Mouse (Mus musculus) spleen, embryonic (tissue): ENCODE results near the gene Slc10a3.
"Not testable (repeated sequence)": the region's sequence is repeated elsewhere in the genome, so short reads cannot be mapped to it uniquely, and the experiment has no call there.

Experiments used
- CTCF ChIA-PET: fragments of 350-600 bp; sonication (Branson Sonifier 250); formaldehyde crosslinking; loops from one replicate; lab custom pipeline; 2022; lab: Charles Lee

The Slc10a3 gene

DNA sequence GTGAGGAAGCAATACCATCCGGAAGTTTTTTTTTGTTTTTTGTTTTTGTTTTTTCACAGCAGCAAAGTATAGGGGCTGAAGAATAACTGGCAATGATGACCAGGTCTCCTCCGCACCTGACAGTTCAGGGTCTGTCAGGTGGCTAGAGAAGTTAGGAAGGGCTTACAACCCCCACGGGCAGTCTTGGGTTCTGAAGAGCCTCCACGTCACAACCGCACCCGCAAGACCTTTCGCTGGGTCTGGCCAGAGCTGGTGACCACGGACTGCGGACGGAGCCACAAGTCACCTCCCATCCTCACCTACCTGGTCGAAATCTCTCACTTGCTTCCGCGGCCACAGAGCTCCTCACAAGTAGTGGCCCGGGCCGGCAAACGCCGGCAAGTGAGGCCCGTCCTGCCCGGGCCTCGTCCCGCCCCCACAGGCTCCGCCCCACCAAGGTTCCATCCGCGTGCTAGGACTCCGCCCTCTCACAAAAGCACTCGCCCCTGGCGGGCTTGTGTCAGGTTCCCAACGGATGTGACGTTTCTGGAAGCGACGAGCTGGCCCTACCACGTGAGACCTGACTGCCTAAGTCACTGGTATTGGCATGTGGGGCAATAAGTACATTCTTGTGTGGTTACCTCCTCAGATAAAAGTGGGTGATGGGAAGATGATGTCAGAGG lies at the start of gene Slc10a3, which contains the start of gene Ubl4a:
TSS of gene Slc10a3 (minus strand) at position 462 of the 662 bp plus-strand sequence.
TSS of gene Ubl4a (minus strand) at position 331 of the 662 bp plus-strand sequence.
- CTCF ChIA-PET: interaction anchor here (0.5 kb wide), 1 partner anchor 19 kb away, joined by 5 read pairs; no protein-coding TSS in a partner anchor

DNA sequence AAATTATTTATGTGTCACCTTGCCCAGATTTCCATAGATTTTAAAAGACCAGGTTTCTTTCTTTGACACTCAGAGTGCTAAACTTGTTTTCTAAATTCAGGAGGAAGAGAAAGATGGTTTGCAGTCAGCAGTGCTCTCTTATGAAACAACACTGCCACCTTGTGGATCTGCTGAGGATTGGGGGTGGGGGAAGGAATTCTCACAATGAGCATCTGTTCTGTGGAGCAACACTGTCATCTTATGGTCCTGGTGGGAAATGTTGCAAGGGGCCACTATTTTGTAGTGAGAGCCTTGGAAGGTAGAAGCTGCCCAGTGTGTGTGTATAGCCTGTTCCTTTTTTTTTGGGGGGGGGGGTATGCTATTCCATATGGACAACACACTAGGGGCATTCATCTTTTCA lies 40.2 kb upstream of the Slc10a3 start:
- CTCF ChIA-PET: interaction anchor here (0.6 kb wide), 1 partner anchor 165 kb away, joined by 8 read pairs; no protein-coding TSS in a partner anchor

DNA sequence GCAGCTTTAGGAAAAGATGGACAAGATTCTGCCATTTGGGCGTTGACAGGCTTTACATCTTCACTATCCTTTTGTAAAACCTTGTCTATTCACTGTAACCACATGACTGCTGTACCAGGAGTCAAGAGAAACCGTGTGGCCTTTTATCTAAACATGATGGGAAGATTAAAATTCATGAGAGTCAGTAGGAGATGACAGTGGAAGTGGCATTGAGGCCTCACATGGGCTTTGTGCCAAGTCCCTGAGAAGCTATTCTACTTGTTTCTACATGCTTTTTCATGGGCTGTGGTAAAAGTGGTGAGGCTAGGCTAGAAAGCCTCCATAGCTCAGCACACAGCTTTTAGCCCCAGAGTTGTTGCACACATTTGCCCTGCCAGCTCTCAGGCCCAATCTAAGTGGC lies 35.2 kb upstream of the Slc10a3 start:
- CTCF ChIA-PET: no interaction called here

DNA sequence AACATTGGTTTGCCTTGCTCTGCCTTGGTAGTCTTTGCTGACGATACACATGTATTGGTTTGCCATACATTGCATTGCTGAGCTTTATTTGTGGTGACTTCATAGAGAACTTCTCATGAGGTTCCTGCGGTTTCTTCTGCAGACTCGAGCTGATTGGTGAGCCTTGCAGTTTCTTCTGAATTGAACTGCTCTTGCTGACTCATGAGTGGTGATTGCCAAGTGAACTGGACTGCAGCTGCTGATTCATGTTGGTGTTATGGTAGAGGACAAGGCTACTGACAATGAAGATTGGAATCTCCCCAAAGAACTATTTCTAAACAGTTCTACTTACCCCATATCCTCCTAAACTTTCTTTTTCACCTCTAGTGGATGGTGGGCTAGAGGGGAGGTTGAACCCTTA lies 27.0 kb upstream of the Slc10a3 start:
- CTCF ChIA-PET: no interaction called here

DNA sequence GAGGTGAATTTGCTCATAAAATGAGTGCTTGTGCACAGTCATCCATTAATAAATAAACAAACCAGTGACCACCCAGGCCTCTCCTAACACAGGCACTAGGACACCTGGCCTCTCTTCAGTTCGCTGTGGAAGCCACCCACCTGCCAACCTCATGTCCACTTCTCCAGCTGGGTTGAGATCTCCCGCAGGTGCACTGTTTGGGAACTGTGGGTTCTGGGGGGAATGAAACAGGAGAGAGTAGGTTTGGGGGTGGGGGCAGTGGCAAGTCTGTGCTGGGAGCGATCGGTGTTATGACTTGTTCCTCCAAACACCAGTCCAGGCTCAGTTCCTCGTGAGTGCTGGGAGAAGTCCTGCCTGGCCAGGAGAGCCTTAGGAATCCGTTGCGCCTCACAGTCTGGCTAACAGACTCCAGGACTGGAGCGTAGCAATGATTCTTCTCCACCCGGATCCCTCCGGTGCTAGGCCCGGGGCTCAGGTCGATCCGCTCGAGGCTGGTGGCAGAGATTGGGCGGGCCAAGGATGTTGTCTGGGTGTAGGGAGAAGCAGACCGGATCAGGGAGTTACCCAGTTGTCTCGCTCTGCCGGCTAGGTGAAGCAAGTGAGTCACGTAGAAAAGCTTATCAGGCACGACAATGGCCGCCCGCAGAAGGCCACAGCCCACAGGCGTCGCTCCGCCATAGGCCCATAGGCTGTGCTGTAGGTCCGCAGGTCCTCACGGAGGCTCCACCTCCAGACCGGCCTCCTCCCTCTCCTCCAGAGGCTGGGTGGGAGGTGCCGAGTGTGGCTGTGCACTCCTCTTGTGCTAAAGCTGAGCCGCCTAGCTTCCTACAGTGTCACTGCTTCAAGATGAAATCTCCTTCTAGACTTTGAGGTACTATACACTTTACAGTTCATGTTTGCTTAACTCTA lies 19.6 kb upstream of the Slc10a3 start, which contains the start of the genes Fam3a and Ikbkg:
TSS of gene Fam3a (minus strand) at position 738 of the 909 bp plus-strand sequence.
TSS of gene Ikbkg (plus strand) at position 756 of the 909 bp plus-strand sequence.
- CTCF ChIA-PET: interaction anchor here (0.7 kb wide), 1 partner anchor 20 kb away, joined by 5 read pairs; the partner anchor contains the start of genes Slc10a3 and Ubl4a

DNA sequence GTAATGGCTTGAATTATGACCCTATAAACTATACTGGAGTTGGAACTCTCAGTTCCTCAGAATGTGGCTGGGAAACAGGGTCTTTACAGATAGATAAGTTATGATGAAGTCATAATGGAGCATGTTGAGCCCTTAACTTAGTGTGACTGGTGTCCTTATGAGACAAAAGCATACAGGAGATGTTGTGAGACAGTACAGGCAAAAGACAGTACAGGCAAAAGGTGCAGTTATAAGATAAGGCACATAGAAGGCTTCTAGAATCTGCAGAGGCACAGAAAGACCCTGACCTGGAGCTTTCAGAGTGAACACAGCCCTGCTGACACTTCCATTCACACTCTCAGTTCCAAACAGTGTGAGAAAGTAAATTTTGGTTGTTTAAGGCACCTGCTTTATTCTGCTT lies 15.0 kb upstream of the Slc10a3 start:
- CTCF ChIA-PET: no interaction called here

DNA sequence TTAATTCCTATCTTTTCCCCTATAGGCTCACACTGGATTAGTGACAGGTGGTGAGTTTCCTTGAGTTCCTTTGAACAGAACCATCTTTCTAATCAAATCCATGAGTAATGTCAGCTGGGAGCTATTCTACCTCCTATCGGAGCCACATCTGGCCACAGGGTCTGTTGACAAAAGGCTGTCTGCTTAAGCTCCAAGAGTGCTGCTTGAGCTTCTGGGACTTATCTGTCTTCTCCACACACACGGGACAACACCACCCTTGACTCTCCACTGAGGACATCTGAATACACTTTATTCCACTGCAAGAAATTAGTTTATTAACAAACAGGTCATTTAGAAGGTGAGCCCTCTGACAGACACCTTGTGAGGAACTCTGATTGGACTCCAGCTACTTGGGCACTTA lies 11.3 kb upstream of the Slc10a3 start:
- CTCF ChIA-PET: no interaction called here

DNA sequence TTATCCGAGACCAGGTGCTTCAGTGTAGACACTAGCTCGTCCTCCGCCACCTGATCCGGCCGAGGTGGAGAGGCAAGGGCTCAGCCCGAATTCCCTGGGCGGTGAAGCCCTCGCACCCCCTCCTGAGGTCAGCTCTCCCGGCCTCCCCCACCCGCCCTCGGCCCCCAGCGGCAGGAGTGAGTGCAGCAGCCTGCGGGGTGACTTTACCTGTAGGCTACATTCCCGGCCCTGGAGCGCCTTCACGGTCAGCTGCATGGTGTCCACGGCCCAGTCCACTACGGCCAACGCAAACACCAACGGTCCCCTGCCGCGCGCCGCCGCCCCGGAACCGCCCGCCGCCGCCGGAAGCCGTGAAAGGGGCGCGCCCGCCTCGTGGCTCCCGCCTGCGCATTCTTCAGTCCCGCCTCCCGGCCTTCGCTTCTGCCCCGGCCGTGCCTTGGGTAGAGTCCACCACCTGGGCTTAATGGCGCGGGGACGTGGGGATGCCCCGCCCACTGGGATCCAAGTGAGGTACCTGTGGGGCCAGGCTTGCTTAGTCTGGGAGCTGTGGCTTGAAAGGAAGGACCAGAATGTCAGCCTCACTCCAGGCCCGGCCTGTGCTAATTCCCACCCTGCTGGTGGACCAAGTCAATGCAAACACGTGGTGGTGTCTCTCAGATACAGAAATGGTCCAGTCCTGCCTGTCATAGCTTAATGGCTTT lies 4.8 kb downstream of the Slc10a3 start:
- CTCF ChIA-PET: interaction anchor here (0.6 kb wide), 1 partner anchor 419 kb away, joined by 5 read pairs; no protein-coding TSS in a partner anchor

DNA sequence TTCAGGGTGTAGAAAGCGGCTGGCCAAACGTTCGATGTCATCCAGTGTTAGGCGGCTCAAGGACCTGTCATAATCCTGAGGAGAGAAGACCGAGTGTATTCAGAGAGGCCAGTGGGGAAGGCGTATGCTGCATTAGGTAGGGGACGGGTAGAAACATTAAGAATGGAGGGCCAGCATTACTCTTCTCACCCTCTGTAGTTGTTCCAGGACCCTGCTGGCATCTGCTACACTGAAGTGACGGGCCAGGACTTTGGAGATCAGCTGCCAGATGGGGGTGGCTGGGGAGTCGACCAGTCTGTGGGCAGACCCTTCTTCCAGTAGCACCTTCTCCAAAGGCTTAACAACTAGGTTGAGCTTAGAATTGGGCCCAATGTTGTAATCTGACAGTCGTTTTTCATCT lies 5.6 kb downstream of the Slc10a3 start:
- CTCF ChIA-PET: interaction anchor here (0.6 kb wide), 1 partner anchor 466 kb away, joined by 4 read pairs; no protein-coding TSS in a partner anchor

DNA sequence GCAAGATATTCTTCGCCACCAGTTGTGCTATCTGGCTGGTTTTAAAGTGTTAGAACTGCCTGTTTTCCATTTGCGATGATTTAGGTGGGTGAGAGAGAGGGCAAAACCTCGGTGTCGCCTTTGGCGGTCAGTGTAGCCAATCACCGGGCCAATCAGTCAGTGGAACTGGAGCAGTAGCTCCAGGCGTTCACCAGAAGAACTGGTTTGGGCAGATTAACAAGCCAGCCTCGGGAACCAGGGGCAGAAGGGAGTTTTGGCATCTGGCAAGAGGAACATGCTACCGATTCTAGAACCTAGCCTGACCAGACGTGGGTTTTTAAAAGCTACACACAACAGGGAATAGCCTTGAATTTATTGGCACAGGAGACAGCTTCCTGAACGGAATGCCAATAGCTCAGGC lies 14.0 kb downstream of the Slc10a3 start:
- CTCF ChIA-PET: no interaction called here

DNA sequence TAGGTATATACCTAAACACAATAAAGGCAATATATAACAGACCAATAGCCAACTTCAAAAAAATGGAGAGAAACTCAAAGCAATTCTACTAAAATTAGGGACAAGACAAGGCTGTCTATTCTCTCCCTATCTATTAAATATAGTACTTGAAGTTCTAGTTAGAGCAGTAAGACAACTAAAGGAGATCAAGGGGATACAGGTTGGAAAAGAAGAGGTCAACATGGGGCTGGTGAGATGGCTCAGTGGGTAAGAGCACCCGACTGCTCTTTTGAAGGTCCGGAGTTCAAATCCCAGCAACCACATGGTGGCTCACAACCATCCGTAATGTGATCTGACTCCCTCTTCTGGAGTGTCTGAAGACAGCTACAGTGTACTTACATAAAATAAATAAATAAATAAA lies 16.1 kb downstream of the Slc10a3 start:
- CTCF ChIA-PET: not testable (repeated sequence)

DNA sequence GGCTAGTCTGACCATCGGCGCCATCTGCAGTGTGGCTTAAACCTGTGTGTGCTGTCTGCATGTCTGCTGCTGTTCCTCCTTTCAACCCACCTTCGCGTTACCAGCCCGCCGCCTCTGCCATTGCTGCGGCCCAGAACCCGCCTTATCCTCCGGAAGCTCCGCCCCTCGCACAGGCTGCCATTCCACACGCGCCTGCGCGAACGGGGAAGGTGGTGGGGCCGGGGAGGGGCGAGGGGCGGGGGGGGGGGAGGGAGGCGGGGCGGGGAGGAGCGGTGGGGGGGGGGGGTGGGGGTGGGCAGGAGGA lies 19.7 kb downstream of the Slc10a3 start, which contains the start of gene Lage3:
TSS of gene Lage3 (minus strand) at position 152 of the 304 bp plus-strand sequence.
- CTCF ChIA-PET: no interaction called here

DNA sequence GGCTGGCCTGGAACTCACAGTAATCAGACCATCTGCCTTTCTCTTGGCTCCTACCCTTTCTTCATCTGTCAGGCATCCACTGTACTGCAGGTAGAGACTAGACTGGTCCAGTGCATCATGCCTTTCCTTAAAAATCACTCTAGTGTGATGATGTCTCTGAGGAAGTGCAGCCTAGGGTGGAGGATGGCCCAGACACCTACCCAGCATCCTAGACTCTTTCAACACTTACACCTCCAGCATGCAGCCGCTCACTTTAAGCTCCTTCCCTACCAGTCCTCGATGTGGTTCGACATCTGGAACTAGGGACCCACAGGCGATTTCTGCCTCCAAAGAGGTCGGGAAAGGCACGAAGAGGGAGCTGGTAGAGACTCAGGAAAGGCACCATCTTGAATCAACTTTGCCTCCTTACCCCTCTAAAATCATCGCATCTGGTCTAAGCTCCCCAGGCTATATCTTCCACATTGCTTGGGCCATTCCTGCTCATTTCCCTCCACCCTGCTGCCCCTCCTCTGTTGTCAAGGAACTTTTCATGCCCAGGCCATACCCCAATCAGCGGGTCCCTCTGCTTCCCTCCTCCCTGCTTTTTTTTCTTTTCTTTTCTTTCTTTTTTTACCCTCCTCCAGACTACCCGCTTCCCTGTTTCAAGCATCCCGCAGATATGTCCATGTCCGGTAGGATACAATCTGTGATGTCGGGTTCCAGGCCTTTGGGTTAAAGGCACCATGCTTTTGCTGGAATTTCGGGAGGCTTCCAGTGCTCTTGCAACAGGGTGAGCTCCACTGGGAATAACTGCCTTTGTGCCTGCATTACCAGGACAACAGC lies 20.3 kb downstream of the Slc10a3 start:
- CTCF ChIA-PET: no interaction called here

DNA sequence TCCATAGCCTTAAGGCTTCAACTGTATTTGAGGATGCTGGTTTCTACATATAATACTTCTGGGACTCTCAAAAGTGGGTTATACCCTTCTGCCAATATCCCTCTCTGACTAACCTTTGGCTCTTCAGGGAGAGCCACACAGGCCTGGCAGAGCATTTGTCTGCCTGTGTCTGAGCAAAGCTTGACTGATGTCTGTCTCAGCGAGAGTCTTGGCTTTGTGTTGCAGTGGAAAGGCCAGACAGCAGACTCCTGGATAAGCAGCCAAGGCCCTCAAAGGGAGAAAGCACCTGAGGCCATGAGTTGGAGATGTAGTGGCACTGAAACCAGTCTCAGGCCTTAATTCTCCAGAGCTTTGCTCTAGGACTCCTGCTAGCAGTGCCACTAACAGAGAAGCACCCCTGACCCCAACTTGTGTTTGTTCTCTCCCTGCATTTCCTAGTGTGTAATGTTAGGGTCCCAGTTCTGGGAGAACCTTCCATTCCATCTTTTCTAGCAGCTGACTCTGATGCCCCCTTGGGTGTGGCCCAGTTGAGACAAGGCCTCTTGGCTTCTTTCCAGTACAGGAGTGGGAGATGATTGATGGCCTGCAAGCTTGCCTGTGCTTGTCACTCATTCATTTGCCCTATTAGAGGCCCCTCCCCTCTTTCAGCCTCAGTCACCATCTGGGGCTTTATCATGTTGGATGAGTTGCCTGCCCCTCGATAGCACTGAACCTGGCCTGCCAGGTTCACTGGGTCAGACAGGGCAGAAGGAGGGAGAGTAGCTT lies 42.8 kb downstream of the Slc10a3 start:
- CTCF ChIA-PET: interaction anchor here (0.6 kb wide), 1 partner anchor 93 kb away, joined by 3 read pairs; no protein-coding TSS in a partner anchor

DNA sequence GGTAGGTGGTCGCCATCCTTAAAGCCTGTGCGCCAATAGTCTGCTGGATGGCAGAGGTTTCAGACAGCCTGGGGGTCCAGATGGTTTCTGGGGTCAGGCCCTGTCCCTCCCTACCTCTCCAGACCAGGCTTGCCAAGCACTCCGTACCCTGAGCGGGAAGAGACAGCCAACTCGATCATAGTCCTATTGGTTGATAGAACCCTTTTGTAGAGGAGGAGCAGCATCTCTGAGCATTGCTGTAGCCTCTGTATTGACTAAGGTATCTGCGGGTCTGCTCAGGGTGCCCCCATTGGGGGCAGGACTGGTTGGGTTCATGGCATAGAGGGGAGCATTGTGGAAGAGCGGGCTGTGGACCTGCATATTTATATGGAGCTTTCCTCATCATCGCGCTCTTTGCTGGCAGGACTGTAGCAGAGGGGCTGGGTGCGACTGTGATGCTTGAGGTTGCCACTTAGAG lies 43.9 kb downstream of the Slc10a3 start:
- CTCF ChIA-PET: interaction anchor here (0.5 kb wide), 1 partner anchor 584 kb away, joined by 3 read pairs; no protein-coding TSS in a partner anchor

DNA sequence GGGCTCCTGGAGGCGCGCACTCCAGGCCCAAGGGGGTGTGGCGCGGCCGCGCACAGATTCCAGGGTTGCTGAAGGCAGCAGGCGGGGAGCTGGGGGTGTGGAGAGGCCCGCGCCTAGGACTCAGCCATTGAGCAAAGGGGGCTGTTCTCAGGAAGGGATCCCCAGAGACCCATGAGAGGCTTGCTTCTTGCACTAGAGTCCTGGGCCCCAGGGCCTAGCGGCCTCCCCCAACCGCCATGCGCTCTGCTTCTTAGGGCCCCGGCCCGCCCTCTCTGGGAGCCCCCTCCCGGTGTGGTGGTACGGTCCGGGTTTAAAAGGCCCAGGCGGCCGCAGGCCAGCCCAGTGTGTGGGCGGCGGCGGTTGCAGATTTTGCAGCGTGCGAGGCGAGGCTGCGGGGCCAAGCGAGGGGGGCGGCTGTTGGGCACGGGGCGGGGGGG lies 44.4 kb downstream of the Slc10a3 start, which contains the start of gene Plxna3:
TSS of gene Plxna3 (plus strand) at position 342 of the 437 bp plus-strand sequence.
- CTCF ChIA-PET: no interaction called here
